Mouse (Mus musculus) kidney, adult 18-20 months (tissue): ENCODE data around the gene Bmp7.

Experiments
- DNase-seq: peaks from one replicate; pipeline ENCODE4 v3.0.0; 2021

Bmp7 gene

GRCm38 (mm10) chr2:172906146-172906545, 34.0 kb downstream of the Bmp7 start:
- DNase-seq = peak; percentile 68

DNA sequence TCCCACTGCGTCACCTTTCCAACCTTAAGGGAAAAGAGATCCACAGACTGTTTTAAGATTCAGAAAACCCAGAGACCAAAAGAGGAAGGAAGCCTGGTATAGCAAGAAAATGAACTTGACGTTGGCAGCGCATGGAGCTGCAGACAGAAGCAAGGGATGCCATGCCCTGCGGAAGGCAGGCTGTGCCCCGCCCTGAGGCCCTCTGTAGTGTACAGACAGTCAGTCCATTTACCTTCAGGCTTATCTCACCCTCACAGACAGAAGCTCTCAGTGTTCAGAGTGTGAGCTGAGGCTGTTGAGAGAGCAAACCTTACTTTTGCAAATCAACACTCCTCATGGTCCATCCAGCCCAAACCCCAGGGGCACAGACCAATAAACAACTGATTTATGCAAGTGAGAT, 35.1 kb downstream of the Bmp7 start:
- DNase-seq = no peak

- no peak for DNase-seq
Observed at GRCm38 (mm10) chr2:172904614-172905013, 35.5 kb downstream of the Bmp7 start.

GRCm38 (mm10) chr2:172903523-172903922, 36.6 kb downstream of the Bmp7 start:
- DNase-seq = peak; percentile 54

GRCm38 (mm10) chr2:172900954-172901701, 39.0 kb downstream of the Bmp7 start:
- DNase-seq = peak; percentile 80

- peak; percentile 61 for DNase-seq
Observed at GRCm38 (mm10) chr2:172889756-172890443, 50.2 kb downstream of the Bmp7 start.

DNA sequence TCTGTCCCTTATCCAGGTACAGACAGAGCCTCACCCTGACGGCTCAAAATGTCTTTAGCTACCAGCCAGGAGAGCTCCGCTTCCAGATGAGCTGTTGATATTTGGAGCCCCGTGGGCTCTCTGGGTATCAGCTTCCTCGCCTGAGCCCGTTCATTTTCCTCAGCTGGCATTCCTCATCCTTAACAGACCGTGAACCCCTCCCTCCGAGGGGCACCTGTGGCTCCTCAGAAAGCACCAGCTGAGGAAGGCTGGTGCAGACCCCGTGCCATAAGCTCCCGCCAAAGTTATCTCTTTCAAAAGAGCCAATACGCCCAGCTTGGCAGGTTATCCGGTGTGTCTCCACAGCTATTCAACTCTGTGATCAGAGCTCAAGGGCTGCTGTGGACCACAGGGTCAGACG, 50.9 kb downstream of the Bmp7 start:
- peak; percentile 55 for DNase-seq

GRCm38 (mm10) chr2:172888147-172888546, 52.0 kb downstream of the Bmp7 start:
- no peak for DNase-seq

GRCm38 (mm10) chr2:172885861-172886260, 54.3 kb downstream of the Bmp7 start:
- no peak for DNase-seq

DNA sequence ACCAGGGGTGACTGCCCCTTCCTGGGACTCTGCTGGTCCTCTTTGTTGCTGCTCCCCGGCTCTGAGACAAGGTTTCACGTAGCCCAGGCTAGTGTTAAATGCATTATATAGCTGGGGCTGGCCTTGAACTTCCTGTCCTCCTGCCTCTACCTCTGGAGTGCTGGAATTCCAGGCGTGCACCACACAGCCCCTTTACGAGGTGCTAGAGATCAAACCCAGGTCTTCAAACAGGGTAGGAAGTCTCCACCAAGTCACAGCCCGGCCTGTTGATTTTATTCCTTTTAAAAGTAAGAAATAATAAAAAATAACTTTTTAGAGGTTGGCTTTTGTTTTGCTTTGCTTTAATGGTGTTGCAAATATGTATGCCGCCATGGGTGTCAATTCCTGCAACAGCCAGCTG, 55.5 kb downstream of the Bmp7 start:
- no peak for DNase-seq

DNA sequence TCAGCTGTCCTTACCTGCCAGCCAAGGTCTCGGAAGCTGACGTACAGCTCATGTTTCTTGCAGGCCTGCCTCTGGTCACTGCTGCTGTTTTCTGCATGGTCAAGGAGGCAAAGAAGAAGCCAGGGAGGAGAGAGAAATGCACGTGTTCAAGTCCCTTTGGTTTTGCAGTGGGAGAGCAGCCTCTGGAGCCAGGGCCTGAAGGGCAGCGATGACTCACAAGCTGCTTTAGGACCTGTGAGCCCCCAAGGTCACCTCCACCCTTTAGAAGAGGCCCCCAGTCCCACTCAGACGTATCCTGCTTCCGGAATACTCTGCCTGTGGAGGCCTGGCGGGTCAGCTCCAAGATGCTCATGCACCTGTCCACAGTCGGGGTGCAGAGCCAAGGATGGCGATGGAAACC, 64.9 kb downstream of the Bmp7 start:
- DNase-seq = no peak

DNA sequence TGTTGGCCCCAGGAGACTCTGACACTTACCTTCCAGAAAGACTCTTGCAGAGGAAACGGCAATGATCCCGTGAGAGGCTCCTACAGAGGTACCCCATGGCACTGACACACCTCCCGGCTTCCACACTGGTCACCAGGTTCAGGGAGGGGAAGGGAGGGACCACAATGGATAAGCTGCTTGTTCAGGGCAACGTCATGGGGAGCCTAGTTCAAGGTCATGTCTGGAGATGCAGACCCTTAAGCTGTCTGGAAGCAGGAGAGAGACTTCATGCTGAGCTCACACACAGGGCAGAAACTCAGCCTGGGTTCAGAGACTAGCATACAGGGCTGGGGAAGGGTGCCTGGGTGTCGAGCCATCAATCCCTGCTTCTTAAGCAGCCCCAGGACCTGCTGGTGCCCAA, 73.8 kb downstream of the Bmp7 start:
- no peak for DNase-seq

DNA sequence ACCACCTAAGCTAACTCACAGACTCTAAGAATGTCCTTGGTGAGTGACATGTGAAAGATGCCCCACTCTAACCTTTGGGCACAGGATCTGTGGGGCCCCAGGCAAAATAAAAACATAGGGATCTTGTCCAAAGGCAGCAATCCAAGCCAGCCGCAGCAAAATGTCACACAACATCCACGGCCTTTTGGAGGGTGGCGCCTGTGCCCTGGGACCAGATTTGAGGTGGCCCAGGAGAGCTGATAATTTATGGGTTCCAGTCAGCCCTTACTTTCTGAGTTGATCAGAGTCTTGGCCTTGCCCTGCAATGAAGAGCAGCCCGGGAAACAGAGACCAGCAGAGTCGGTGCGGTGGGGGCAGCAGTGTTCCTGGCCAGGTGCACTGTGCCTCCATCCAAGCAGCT, 75.0 kb downstream of the Bmp7 start:
- no peak for DNase-seq

GRCm38 (mm10) chr2:172864566-172864965, 75.6 kb downstream of the Bmp7 start:
- DNase-seq = no peak

DNA sequence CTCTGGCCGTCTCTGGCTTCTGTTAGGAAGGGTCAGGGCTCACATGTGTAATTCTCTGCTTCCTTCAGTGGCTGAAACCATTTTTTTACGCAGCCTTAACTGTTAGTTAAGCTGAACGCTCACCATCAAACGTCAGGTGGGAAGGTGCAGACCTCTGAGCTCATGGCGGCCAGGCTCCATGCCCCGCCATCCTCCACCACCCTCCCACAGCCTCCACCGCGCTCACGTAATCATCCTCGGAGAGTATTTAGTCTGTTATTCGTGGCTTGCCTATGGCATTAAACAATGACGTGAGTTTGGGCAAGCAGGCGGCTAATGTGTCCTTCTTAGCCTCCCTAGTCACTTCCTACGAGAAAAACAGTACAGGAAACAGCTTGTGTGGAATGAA, 76.7 kb downstream of the Bmp7 start:
- DNase-seq = no peak

GRCm38 (mm10) chr2:172862850-172863468, 77.2 kb downstream of the Bmp7 start:
- DNase-seq = peak; percentile 39

- no peak for DNase-seq
Observed at GRCm38 (mm10) chr2:172862424-172862823, 77.7 kb downstream of the Bmp7 start.

DNA sequence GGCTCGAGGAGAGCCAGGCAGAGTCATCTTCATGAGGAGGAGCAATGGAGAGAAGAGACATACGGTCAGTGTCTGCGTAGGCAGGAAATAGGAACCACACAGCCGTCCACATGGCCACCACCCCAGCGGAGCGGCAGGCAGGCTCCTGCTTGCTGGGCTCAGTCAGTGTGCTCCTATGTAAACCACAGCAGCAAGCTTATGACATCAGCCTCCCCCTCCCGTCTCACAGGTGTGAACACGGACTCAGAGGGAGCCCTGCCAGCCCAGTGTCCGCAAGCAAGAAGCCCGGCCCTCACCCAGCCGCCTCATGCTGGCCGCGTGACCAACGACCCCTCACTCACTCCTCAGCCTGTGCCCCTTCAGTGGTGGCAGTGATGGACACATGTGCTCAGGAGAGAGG, 78.5 kb downstream of the Bmp7 start:
- no peak for DNase-seq

DNA sequence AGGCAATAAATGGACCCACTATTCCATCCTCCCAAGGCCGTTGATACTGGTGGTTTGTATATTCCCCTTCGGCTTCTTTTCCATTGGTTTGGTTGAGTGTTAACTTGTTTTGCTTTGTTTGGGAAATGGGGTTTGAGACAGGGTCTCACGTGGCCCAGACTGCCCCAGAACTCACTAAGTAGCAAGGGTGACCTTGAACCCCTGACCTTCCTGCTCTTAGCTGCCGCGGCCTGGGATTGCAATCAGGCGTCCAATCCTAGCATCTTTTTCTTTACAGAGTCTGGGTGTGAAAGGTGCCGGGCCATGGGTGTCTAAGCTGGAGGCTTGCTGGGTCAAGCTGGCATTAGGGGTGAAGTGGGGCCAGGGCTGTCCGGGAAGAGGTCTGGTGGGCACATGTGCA, 79.5 kb downstream of the Bmp7 start:
- DNase-seq = no peak

GRCm38 (mm10) chr2:172860104-172860503, 80.0 kb downstream of the Bmp7 start:
- no peak for DNase-seq

DNA sequence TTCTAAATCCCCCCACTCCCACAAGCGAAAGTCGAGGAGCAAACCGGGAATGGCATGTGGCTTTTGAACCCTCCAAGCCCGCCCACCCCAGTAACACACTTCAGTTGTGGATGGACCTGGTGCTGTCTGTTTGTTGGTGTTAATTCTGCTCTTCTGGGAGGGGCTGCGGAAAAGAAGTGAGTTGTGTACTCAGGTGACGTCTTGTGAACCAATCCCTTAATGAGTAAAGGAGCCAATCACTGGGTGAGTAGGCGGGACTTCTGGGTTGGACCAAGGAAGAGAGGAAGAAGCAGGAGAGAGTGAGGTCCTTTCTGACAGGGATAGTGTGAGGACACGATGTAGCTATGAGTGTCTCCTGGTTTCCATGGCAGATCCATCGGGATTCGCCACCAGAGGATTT, 83.1 kb downstream of the Bmp7 start:
- DNase-seq = no peak

GRCm38 (mm10) chr2:172856549-172856948, 83.6 kb downstream of the Bmp7 start:
- no peak for DNase-seq

- DNase-seq = no peak
Observed at GRCm38 (mm10) chr2:172854136-172854535, 86.0 kb downstream of the Bmp7 start.

- no peak for DNase-seq
Observed at GRCm38 (mm10) chr2:172851773-172852172, 88.3 kb downstream of the Bmp7 start.
